13 mouse cellular contexts compared by ENCODE assay signal in the genomic region with DNA sequence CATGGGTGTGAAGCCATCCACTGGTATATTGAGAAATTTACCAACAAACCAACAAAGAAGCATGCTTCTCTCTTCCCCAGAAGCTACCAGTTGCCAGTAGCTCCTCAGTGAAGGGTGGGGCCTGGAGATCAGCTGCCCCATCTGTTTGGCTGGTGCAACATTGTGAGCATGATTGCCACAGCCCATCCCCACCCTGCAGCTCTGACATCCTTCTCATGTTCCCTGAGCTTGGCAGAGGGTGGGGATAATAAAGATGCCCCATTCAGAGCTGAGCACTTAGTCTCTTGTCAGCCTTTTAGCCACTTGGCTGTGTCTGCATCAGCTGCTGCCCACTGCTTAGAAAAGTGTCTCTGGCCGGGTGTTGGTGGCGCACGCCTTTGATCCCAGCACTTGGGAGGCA. TPM values are rescaled to one million over a fixed set of nuclear protein-coding genes. Genes with fewer than 3 reads are reported as not detected.
A peak's percentile ranks its signal among the peaks of the same experiment; 100 is the strongest.
DNase-seq lines count a peak whose midpoint lies in the region; ATAC-seq and TF ChIP-seq lines count a peak whose summit lies in the region.
"Had no signal": no experiment of that assay in that cellular context is flagged by ENCODE, and none has a peak within 500 bp of the region (broad histone marks: within the 10 kb centered on the region; RNA-seq: fewer than 3 reads in every experiment).

No protein-coding gene starts in this region.

- 0 out of 2 replicates have a peak, but pooled peaks cover 6% of the 10 kb centered on the region for H3K4me1 ChIP-seq in lung, postnatal 0 days (ENCODE audit: insufficient read depth, low read depth, low read length)
- H3K4me1 ChIP-seq in liver, embryonic 13.5 days (replicated peaks) = peaks cover 22% of the 10 kb centered on the region
- H3K4me1 ChIP-seq in heart, embryonic 11.5 days (ENCODE audit: control insufficient read depth, insufficient read depth, low read length) = peaks cover 14% of the 10 kb centered on the region
- H3K4me1 ChIP-seq: midbrain, embryonic 15.5 days had no signal

- ATAC-seq in lung, postnatal 0 days = no peak
- peak; percentile 83 for ATAC-seq in erythroblast, adult 5-6 weeks (replicated peaks; ENCODE audit: low FRiP score, poor library complexity, severe bottlenecking)
- ATAC-seq in liver, embryonic 13.5 days (ENCODE audit: low read depth) = peak; percentile 93
- no peak for ATAC-seq in heart, embryonic 11.5 days (replicated peaks; ENCODE audit: insufficient number of reproducible peaks, low FRiP score, low TSS enrichment)
- ATAC-seq: activated CD4-positive, CD25-positive, alpha-beta regulatory T cell, adult 4 months; midbrain, embryonic 15.5 days had no signal

- DNase-seq in lung, postnatal 10 days = peak; percentile 47
- no peak for DNase-seq in lung, postnatal 0 days (ENCODE audit: low spot score)
- DNase-seq in liver, embryonic 13.5 days = peak; percentile 45
- peak; percentile 91 for DNase-seq in skeletal muscle tissue, adult 2 months (ENCODE audit: low read depth, low spot score)
- no peak for DNase-seq in right cerebral cortex, postnatal 4 days
- DNase-seq: heart, postnatal 10 days; kidney, adult 8-10 months had no signal

- H3K9ac ChIP-seq in lung, postnatal 0 days (replicated peaks; ENCODE audit: low read depth) = no peak overlapping the region
- no peak overlapping the region for H3K9ac ChIP-seq in liver, embryonic 13.5 days
- H3K9ac ChIP-seq in heart, embryonic 11.5 days (ENCODE audit: low read depth, low read length) = no peak overlapping the region
- H3K9ac ChIP-seq: midbrain, embryonic 15.5 days had no signal

- 89% methylated on average over 3 of the region's 3 CpGs for WGBS in lung, postnatal 0 days
- WGBS in liver, embryonic 13.5 days (ENCODE audit: insufficient replicate concordance) = 80% methylated on average over 3 of the region's 3 CpGs
- 86% methylated on average over 3 of the region's 3 CpGs for WGBS in heart, embryonic 11.5 days (ENCODE audit: insufficient replicate concordance)

- H3K4me3 ChIP-seq in lung, postnatal 0 days (ENCODE audit: low read depth, low read length) = no peak overlapping the region
- no peak overlapping the region for H3K4me3 ChIP-seq in liver, embryonic 13.5 days (replicated peaks)
- H3K4me3 ChIP-seq in heart, embryonic 11.5 days (ENCODE audit: low read depth, low read length) = no peak overlapping the region
- H3K4me3 ChIP-seq: midbrain, embryonic 15.5 days had no signal

- H3K27ac ChIP-seq in lung, postnatal 0 days (ENCODE audit: low read length) = no peak overlapping the region
- H3K27ac ChIP-seq in liver, embryonic 13.5 days = no peak overlapping the region
- no peak overlapping the region for H3K27ac ChIP-seq in heart, embryonic 11.5 days (ENCODE audit: low read depth, low read length)
- H3K27ac ChIP-seq: midbrain, embryonic 15.5 days had no signal

- no peak for TF ChIP-seq CTCF in lung, postnatal 0 days (IDR thresholded peaks at IDR 0.05)

- H3K4me2 ChIP-seq in lung, postnatal 0 days (replicated peaks; ENCODE audit: low read depth, low read length) = no peak overlapping the region
- peak overlapping the region; percentile 18; the same call in 1 of the 2 replicates for H3K4me2 ChIP-seq in liver, embryonic 13.5 days
- H3K4me2 ChIP-seq in heart, embryonic 11.5 days = no peak overlapping the region
- H3K4me2 ChIP-seq: midbrain, embryonic 15.5 days had no signal

- no peaks in the 10 kb centered on the region for H3K27me3 ChIP-seq in lung, postnatal 0 days (replicated peaks; ENCODE audit: insufficient read depth, low read length)
- H3K27me3 ChIP-seq in liver, embryonic 13.5 days = no peaks in the 10 kb centered on the region
- no peaks in the 10 kb centered on the region for H3K27me3 ChIP-seq in heart, embryonic 11.5 days (ENCODE audit: control insufficient read depth, insufficient read depth, low read length)
- H3K27me3 ChIP-seq: midbrain, embryonic 15.5 days had no signal

- H3K36me3 ChIP-seq in lung, postnatal 0 days (ENCODE audit: insufficient read depth, low read length) = no peaks in the 10 kb centered on the region
- no peaks in the 10 kb centered on the region for H3K36me3 ChIP-seq in liver, embryonic 13.5 days
- H3K36me3 ChIP-seq in heart, embryonic 11.5 days (ENCODE audit: control insufficient read depth, insufficient read depth, low read length) = peaks cover 4% of the 10 kb centered on the region; the same call in 1 of the 2 replicates

- TF ChIP-seq EP300 in lung, postnatal 0 days (IDR thresholded peaks at IDR 0.05) = no peak

- H3K9me3 ChIP-seq in lung, postnatal 0 days (ENCODE audit: low read length) = no peaks in the 10 kb centered on the region
- no peaks in the 10 kb centered on the region for H3K9me3 ChIP-seq in liver, embryonic 13.5 days (replicated peaks)
- H3K9me3 ChIP-seq in heart, embryonic 11.5 days (replicated peaks; ENCODE audit: control insufficient read depth, low read length) = no peaks in the 10 kb centered on the region
- H3K9me3 ChIP-seq: midbrain, embryonic 15.5 days had no signal

RNA-seq across cellular contexts. Expression of gene Sort1, which starts 39.1 kb away (rescaled TPM):
- 30.8 and 34.2 TPM in 2 replicates for polyA plus RNA-seq in lung, postnatal 0 days (2015; fragmentation: Nextera tagmentation; extraction: Ambion mirVana)
- total RNA-seq in erythroblast, adult 5-6 weeks (2015; ENCODE audit: low replicate concordance) = 16.7 and 20.3 TPM in 2 replicates
- 12.4 and 18.3 TPM in 2 replicates for total RNA-seq in erythroblast, adult 5-6 weeks (2017; ENCODE audit: low replicate concordance)
- 2.6 and 2.8 TPM in 2 replicates for polyA plus RNA-seq in liver, embryonic 13.5 days (2015; fragmentation: Nextera tagmentation; extraction: Ambion mirVana)
- 20.2 and 28.7 TPM in 2 replicates for polyA plus RNA-seq in heart, embryonic 11.5 days (2014; fragmentation: Nextera tagmentation; extraction: Ambion mirVana)

RNA-seq across cellular contexts. Expression of gene Mybphl, which starts 41.7 kb away (rescaled TPM):
- 5.6 and 7.1 TPM in 2 replicates for polyA plus RNA-seq in lung, postnatal 0 days (2015; fragmentation: Nextera tagmentation; extraction: Ambion mirVana)
- total RNA-seq in erythroblast, adult 5-6 weeks (2015; ENCODE audit: low replicate concordance) = not detected in 2 replicates
- not detected in 2 replicates for total RNA-seq in erythroblast, adult 5-6 weeks (2017; ENCODE audit: low replicate concordance)
- polyA plus RNA-seq in liver, embryonic 13.5 days (2015; fragmentation: Nextera tagmentation; extraction: Ambion mirVana) = 0.07 and 0.08 TPM in 2 replicates
- 70.4 and 77.2 TPM in 2 replicates for polyA plus RNA-seq in heart, embryonic 11.5 days (2014; fragmentation: Nextera tagmentation; extraction: Ambion mirVana)
- polyA plus RNA-seq: activated CD4-positive, CD25-positive, alpha-beta regulatory T cell, adult 4 months; limb, embryonic 14.5 days; midbrain, embryonic 15.5 days; urinary bladder, adult 2 months had no signal

Comparison
In these comparisons a context has a peak if more than half of its experiments do, and no peak if none do; other contexts are left out.
1. DNase-seq: peak in lung, postnatal 10 days (single experiment), liver, embryonic 13.5 days (single experiment) and skeletal muscle tissue, adult 2 months (single experiment); none in lung, postnatal 0 days (single experiment) and right cerebral cortex, postnatal 4 days (single experiment).
2. ATAC-seq: peak in erythroblast, adult 5-6 weeks (single experiment) and liver, embryonic 13.5 days (single experiment); none in lung, postnatal 0 days (single experiment) and heart, embryonic 11.5 days (single experiment).